Mouse (Mus musculus) liver, adult 2 months (tissue): ENCODE measurements around the gene Rrad. TPM values are rescaled to one million over a fixed set of nuclear protein-coding genes. Genes with fewer than 3 reads are reported as not detected.

ENCODE experiments used
- DNase-seq: peaks from one replicate; pipeline ENCODE4 v3.0.0-alpha.2; 2011; ENCODE audit warnings: low read depth, low spot score; ENCODE audit errors: extremely low read depth
- H3K27ac ChIP-seq: fragments of 200-500 bp; replicated peaks from 2 replicates; pipeline ENCODE4 v1.5.1; 2012; ENCODE audit warnings: low read depth, mild to moderate bottlenecking, control low read depth, inconsistent platforms, low read length; ENCODE audit not compliant: insufficient read depth
- H3K27me3 ChIP-seq: fragments of 200-500 bp; 2 replicates; pipeline ENCODE4 v1.6.1; 2012; ENCODE audit warnings: mild to moderate bottlenecking, moderate library complexity, low read length, inconsistent platforms; ENCODE audit not compliant: control insufficient read depth, insufficient read depth
- H3K36me3 ChIP-seq: fragments of 200-500 bp; 2 replicates; pipeline ENCODE4 v1.6.1; 2012; ENCODE audit warnings: low read length, inconsistent platforms; ENCODE audit not compliant: control insufficient read depth, insufficient read depth
- H3K4me1 ChIP-seq: fragments of 200-500 bp; 2 replicates; pipeline ENCODE4 v1.6.1; 2011; ENCODE audit warnings: low read length; ENCODE audit not compliant: control insufficient read depth, insufficient read depth
- H3K4me3 ChIP-seq: fragments of 200-500 bp; 2 replicates; pipeline ENCODE4 v1.5.1; 2011; ENCODE audit warnings: low read depth, mild to moderate bottlenecking, control low read depth, low read length, moderate library complexity; ENCODE audit not compliant: insufficient read depth
- H3K79me2 ChIP-seq: fragments of 200-500 bp; 2 replicates; pipeline ENCODE4 v1.6.1; 2012; ENCODE audit warnings: inconsistent platforms, mild to moderate bottlenecking, low read length, moderate library complexity; ENCODE audit not compliant: control insufficient read depth, insufficient read depth
- H3K9ac ChIP-seq: fragments of 200-500 bp; 2 replicates; pipeline ENCODE4 v1.6.1; 2012; ENCODE audit warnings: low read depth, mild to moderate bottlenecking, control low read depth, inconsistent platforms, low read length
- CTCF ChIP-seq: fragments of 200-500 bp; IDR thresholded peaks from 2 replicates; pipeline ENCODE4 v1.5.1; 2011; ENCODE audit warnings: low read depth, low read length, control low read depth
- POLR2A ChIP-seq: fragments of 200-500 bp; IDR thresholded peaks from 2 replicates; pipeline ENCODE4 v1.6.1; 2011; ENCODE audit warnings: low read length, control low read depth; ENCODE audit not compliant: insufficient read depth; ENCODE audit errors: extremely low read depth
- WGBS: fragments of 180-500 bp; shearing (Covaris S2); methylation state at CpG from one replicate; pipeline ENCODE4 v1.1.7; 2018; 5-methylcytosine and 5-hydroxymethylcytosine counted together
- polyA plus RNA-seq: library from polyadenylated mRNA; depleted of rRNA; stranded (reverse); fragments of >200 nt; gene quantifications from 2 replicates; pipeline ENCODE4 v1.2.3, GENCODE M21; 2012
- total RNA-seq: library from RNA; depleted of rRNA; stranded (reverse); fragments of >200 nt; gene quantifications from 2 replicates; pipeline ENCODE4 v1.2.3, GENCODE M21; 2014

Rrad gene
- total and polyA plus RNA-seq, 2 experiments, result 0.23 to 0.46 TPM

DNA sequence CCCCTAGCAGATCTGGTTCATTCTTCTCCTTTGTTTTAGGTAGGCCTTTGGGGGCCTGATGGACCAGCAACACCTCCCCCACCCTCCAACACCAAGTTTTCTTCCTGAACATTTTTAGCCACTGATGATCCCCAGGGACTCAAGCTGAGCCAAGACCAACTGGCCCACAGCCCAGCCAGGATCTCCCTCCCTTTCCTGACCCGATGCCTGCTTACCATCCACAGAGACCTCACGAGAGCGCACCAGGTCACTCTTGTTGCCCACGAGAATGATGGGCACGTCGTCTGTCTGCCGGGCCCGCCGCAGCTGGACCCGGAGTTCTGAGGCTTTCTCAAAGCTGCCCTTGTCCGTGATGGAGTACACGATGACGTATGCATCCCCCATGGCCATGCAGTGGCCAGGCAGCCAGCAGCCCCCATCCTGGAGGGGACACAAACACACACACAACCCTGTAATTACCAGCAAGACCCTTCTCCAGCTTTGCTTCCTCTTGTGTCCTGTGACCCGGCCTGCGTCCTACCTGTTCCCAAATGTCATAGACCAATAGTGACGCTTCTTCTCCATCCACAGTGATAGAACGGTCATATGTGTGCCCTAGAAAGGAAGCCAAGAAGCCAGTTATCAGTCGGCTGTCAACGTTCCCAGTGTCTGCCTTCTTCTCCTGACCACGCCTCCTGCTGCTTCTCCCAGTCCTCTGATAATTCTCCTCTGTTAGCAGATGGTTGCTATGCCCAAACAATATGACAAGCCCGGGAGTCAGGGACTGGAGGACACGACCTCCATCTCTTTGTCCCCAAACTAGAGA lies 1.6 kb downstream of the Rrad start:
- peaks cover 7% of the 10 kb centered on the region for H3K27me3 ChIP-seq
- peaks cover 4% of the 10 kb centered on the region; the same call in 1 of the 2 replicates for H3K4me1 ChIP-seq
- H3K9ac ChIP-seq, result no peak overlapping the region
- TF ChIP-seq CTCF (no peak), POLR2A (no peak)
- 69% methylated on average over 22 of the region's 22 CpGs for WGBS
- no peak overlapping the region for H3K27ac ChIP-seq
- no peak for DNase-seq
- H3K36me3 ChIP-seq, result no peaks in the 10 kb centered on the region
- no peak overlapping the region for H3K4me3 ChIP-seq
- no peaks in the 10 kb centered on the region for H3K79me2 ChIP-seq

GRCm38 (mm10) chr8:104628402-104628801 lies 2.7 kb downstream of the Rrad start:
- H3K4me1 ChIP-seq, result peaks cover 4% of the 10 kb centered on the region; the same call in 1 of the 2 replicates
- no peaks in the 10 kb centered on the region for H3K36me3 ChIP-seq
- WGBS, result 96% methylated on average over 21 of the region's 21 CpGs
- H3K27me3 ChIP-seq, result peaks cover 7% of the 10 kb centered on the region
- H3K9ac ChIP-seq, result no peak overlapping the region
- no peaks in the 10 kb centered on the region for H3K79me2 ChIP-seq
- DNase-seq, result no peak
- no peak overlapping the region for H3K4me3 ChIP-seq
- no peak overlapping the region for H3K27ac ChIP-seq
- no peak for TF ChIP-seq POLR2A

DNA sequence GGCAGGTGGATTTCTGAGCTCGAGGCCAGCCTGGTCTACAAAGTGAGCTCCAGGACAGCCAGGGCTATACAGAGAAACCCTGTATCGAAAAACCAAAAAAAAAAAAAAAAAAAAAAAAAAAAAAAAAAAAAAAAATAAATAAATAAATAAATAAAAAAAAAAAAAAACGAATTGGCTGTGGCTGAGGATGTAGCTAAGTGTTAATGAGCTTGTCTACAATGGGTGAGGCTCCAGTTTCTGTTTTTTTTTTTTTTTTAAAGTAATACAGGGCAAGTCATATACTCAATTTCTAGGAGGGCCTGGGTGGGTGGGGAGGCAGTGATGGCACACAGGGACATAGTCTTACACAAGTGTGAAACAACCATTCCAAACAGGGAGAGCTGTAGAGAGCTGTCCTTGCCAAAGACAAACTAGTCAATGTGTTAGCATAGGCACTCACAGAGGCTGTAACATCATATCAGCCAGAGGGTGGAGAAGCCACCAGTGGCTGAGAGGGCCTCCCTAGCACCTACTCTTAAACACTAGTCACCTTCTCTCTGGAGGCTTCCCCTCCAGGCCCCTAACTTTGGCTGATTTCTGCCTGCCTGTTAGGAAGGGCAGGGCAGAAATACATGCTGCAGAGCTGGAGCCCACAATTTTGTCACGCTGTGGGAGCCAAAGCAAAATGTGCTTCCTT lies 3.9 kb downstream of the Rrad start:
- no peak overlapping the region for H3K9ac ChIP-seq
- no peak overlapping the region for H3K27ac ChIP-seq
- peaks cover 4% of the 10 kb centered on the region; the same call in 1 of the 2 replicates for H3K4me1 ChIP-seq
- TF ChIP-seq POLR2A, result no peak
- no peak for TF ChIP-seq CTCF
- no peak overlapping the region for H3K4me3 ChIP-seq
- H3K79me2 ChIP-seq, result no peaks in the 10 kb centered on the region
- H3K36me3 ChIP-seq, result no peaks in the 10 kb centered on the region
- H3K27me3 ChIP-seq, result peaks cover 5% of the 10 kb centered on the region
- WGBS, result 66% methylated on average over 4 of the region's 4 CpGs
- no peak for DNase-seq

DNA sequence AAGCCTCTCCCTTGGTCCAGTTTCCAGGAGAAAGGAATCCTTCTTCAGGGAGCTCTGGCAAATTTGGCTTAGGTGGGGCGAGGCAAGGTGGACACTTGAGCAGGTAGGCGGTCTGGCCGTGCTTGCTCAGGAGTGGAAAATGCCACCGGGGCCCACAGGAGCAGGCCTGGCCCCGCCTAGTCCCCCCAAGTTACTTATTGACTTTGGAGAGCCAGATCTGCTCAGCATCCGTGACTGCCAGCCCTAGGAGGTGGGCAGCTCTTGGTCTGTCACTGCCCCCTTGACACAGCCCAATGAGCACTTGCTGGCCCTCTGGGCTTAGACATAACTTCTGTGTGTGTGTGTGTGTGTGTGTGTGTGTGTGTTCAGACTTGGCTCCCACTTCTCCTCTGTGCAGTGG lies 7.0 kb downstream of the Rrad start, which contains the start of gene Cdh16:
Gene Cdh16 (minus strand): TSS at position 236 of the 400 bp plus-strand sequence.
- Histone ChIP-seq H3K4me1 (no peaks in the 10 kb centered on the region), H3K27ac (no peak within 1 kb of the TSS), H3K27me3 (no peaks in the 10 kb centered on the region), H3K79me2 (no peaks in the 10 kb centered on the region), H3K9ac (no peak within 1 kb of the TSS), H3K4me3 (no peak within 1 kb of the TSS), H3K36me3 (no peaks in the 10 kb centered on the region)
- 73% methylated on average over 6 of the region's 6 CpGs for WGBS
- DNase-seq, result no peak
- TF ChIP-seq POLR2A (no peak), CTCF (no peak)

DNA sequence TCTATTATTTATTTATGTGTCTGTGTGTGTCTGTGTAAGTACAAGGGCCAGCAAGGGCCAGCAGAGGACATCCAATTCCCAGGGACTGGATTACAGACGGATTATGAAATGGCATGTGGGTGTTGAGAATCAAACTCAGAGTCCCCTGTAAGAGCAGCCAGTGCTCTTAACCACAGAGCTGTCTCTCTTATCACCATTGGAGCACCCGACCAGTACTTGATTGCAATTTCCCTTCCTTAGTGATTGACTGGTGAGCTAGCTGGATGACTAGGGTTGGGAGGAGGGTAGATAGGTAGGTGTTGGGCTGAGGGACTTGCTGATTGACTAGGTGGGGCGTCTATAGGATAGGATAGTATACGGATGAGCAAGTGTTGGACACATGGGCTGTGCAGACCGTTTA lies 10.4 kb downstream of the Rrad start:
- Histone ChIP-seq H3K36me3 (no peaks in the 10 kb centered on the region), H3K27ac (no peak overlapping the region), H3K79me2 (no peaks in the 10 kb centered on the region), H3K9ac (no peak overlapping the region), H3K4me3 (no peak overlapping the region), H3K4me1 (no peaks in the 10 kb centered on the region), H3K27me3 (no peaks in the 10 kb centered on the region)
- TF ChIP-seq CTCF (no peak), POLR2A (no peak)
- WGBS, result 71% methylated on average over 5 of the region's 5 CpGs
- no peak for DNase-seq

DNA sequence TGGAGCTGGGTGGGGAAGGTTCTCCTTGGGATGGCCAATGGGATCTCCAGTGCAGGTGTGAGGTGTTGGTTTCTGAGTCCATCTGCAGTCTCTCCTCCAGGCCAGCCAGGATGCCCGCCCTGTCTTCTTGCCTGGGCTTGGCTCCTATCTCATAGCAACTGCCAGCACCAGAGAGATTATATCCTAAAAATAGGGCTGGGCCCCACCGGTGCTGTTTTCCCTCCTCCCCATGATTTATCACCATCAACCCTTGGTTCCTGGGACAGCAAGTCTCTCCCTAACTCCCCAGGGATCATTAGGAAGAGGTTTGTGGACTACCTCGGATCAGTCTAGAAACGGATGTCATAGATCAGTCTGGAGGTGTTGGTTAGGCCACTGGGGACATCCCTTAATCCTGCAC lies 18.0 kb downstream of the Rrad start:
- Histone ChIP-seq H3K4me3 (no peak overlapping the region), H3K36me3 (no peaks in the 10 kb centered on the region), H3K27me3 (no peaks in the 10 kb centered on the region), H3K9ac (no peak overlapping the region), H3K27ac (no peak overlapping the region), H3K79me2 (no peaks in the 10 kb centered on the region), H3K4me1 (no peaks in the 10 kb centered on the region)
- no peak for DNase-seq
- no peak for TF ChIP-seq POLR2A
- no peak for TF ChIP-seq CTCF
- 81% methylated on average over 4 of the region's 4 CpGs for WGBS
